Mouse (Mus musculus): ENCODE measurements at regions not wholly inside any gene's neighbourhood (a gene's known extent, or its start where the extent isn't known, plus 50 kb on each side); places are given as distances from the start of the nearest gene placed in this dataset.

- no peak for TF ChIP-seq POLR2AphosphoS2 (IDR thresholded peaks at IDR 0.05; ENCODE audit: insufficient read length, low read depth)
- no peak for TF ChIP-seq MYOG (IDR thresholded peaks at IDR 0.05; ENCODE audit: control insufficient read depth in 1 of 3, insufficient read depth in 1 of 3, insufficient read length in 2 of 3, low read depth in 2 of 3)
- TF ChIP-seq POLR2A (IDR thresholded peaks at IDR 0.05; ENCODE audit: insufficient read length, low read depth) = no peak
- no peak for TF ChIP-seq E2F4 (IDR thresholded peaks at IDR 0.05; ENCODE audit: insufficient read depth)
- TF ChIP-seq MYOD1 (IDR thresholded peaks at IDR 0.05; ENCODE audit: control insufficient read depth in 1 of 3, insufficient read length in 2 of 3, low read depth in 2 of 3) = no peak
- no peak for TF ChIP-seq CEBPB (IDR thresholded peaks at IDR 0.05; ENCODE audit: insufficient read depth, poor library complexity, severe bottlenecking)
- no peak for TF ChIP-seq USF1 (IDR thresholded peaks at IDR 0.05; ENCODE audit: low read depth)
Measured at GRCm38 (mm10) chr1:128643316-128643776, 51.3 kb upstream of the Cxcr4 start.

Data from myocyte (in vitro differentiated cells).